Mouse (Mus musculus): ENCODE measurements around the gene Ghrhr. TPM values are rescaled to one million over a fixed set of nuclear protein-coding genes. Genes with fewer than 3 reads are reported as not detected.
A peak's percentile ranks its signal among the peaks of the same experiment; 100 is the strongest.

Ghrhr gene
- polyA plus RNA-seq, 1 experiment, result 0.04 TPM

DNA sequence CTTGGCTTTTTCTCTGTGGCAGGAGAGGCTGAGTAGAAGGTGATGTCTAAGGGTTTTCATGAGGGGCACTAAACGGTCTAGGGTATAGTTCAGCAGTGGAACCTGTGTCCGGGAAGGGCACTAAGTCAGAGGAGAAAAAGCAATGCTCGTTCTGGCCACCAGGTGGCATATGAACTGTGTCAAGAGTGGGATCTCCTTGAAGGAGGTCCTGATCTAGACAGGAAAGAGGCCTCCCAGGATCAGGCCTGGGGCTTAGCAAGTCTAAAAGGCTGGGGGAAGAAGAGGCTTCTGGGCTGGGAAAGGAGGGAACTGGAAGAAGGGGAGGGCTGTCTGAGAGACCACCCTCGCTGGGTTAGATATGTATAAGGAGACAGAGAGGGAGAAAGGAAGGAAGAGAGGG lies 16.4 kb downstream of the Ghrhr start:
- peak; percentile 40 to 88 for DNase-seq (ENCODE audit: extremely low spot score in 1 of 2, low spot score in 1 of 2)

DNA sequence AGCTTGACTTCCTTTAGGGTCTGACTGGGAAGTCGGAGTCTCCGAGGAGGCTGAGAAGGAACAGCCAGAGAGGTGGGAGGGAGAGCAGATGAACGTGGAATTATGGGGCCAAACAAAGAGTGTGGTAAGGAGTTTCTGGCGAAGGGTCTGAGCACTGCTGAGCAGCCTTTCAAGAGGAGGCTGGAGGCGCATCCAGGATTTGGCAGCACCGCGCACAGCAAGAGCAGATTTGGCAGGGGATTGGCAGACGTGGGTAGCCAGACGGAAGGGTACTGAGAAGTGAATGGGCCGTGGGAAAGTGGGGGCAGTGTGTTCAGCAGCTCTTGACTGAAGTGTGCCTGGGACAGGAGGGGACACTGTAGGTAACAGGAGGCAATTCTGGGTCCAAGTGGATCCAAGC lies 18.8 kb downstream of the Ghrhr start:
- peak; percentile 81 to 84 for DNase-seq (ENCODE audit: extremely low spot score in 1 of 2, low spot score in 1 of 2)

DNA sequence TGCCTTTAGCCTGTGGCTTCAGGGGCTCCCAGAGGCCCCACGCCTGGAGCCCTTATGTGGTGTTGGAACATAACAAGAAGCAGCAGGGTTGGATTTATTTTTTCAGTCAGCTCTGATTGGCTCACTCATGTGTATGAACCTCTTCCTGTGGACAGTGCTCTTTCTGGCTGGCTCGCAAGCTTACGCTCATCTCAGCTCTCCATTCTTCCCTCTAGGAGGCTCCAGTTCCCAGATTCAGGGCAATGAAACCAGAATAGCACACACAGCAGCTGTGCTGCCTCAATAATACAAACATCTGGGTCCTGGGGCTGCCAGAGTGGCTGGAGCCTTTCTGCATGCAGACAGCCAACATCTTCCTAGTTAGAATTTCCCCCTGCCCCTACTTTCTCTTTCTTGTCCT lies 20.1 kb downstream of the Ghrhr start:
- peak; percentile 61 to 69 for DNase-seq (ENCODE audit: extremely low spot score in 1 of 2, low spot score in 1 of 2)

DNA sequence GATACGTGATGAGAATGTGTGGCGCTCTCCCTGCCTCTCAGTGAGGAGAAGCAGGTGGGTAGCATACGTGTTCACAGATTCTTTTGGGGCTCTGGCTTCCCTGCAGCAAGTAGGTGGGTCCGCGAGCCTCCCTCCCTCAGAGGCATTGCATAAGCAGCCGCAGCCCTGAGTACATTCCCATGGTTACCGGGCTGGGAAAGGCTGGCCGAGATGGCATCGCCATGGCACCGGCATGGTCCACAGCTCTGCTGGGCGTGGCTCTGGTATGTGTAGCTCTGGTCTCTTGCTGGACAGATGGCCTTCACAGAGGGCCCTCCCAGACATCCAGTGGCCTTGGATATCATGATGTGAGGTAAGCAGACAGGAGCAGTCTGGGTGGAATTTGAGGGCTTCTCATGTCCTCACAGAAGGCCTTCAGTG lies 20.5 kb downstream of the Ghrhr start:
- DNase-seq (ENCODE audit: extremely low spot score in 1 of 2, low spot score in 1 of 2), result peak; percentile 86

DNA sequence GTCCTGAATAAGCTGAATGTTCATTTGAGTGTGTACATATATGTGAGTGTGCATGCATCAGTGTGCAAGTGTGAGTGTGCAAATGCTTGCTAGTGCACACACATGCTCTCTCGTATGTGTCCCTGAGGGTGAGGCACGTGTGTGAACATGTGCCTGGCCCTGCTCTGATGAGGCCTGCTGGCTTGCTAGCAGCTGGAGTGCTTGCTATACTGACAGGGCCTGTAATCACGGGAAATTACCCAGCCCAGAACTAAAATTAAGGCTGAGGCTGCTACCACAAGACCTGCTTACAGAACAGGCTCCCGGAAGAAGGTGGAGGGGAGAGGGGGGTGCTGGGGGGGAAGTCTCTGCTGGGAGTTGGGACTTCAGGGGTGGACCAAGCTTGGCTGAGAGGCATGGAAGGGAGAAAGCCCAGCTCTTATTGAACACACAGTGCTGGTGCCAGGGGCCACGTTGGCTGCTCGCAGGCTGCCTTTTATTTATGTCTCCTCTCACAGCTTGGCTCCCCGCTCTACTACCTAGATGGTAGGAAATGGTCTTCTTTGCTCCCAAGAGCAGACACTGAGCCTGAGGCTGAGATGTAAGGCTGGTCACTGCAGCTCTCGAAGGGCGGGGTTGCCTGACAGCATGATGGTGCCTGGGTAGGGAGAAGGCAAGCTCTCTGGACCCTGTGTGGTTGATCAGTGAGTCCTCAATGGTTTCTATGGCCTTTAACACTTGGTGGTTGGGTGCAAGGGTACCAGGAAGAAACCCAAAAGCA lies 23.0 kb downstream of the Ghrhr start:
- DNase-seq (ENCODE audit: extremely low spot score in 1 of 2, low spot score in 1 of 2), result no peak

DNA sequence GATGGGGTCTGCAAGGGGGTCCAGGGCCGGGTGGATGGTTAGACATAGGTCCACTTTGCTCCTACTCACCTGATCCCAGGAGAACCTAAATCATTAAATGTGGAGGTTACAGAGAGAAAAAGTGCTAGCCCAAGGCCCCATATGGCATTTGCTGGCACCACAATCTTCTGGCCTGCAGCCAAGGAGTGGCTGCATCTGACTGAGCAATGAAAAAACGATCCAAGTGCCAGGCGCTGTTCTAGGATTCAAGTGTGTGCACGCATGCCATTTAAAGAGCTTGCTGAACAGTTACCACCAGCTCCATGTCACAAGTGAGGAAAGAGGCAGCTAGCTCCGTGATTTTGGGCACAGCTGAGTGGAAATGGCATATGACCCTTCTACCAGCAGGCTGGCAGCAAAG lies 23.8 kb downstream of the Ghrhr start:
- peak; percentile 73 to 88 for DNase-seq (ENCODE audit: extremely low spot score in 1 of 2, low spot score in 1 of 2)

DNA sequence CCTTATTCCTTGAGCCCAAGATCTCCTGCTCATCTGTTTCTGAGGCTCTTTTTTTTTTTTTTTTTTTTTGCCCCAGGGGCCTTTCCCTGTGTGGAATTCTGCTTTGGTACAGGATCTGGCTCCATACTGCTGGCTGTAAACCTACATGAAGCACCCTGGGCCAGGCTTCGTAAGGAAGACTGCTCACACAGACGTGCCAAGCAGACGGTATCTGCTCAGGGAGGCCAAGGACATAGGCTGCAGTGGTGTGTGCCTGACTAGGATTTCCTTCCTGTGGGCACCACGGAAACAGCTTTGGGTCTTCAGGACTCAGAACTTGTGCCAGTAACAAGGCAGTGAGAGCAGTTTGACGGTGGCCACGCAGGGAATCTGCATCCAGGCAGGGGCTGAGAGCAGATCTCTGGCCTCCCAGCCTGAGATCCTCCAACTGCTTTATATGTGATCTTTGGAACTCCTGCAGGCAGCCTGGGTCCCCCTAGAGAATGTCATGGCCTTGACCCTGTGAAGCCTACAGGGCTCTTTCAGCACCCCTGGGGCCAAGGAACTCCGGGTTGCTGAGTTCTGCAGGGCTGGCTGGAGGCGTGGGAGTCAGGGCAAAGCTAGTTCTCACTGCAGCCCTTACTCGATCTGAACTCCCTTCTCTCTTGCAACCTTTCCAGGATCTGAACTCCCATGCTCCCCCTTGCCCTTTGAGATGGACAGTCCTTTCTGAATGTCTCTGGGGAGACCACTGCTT lies 26.1 kb downstream of the Ghrhr start:
- no peak for DNase-seq (ENCODE audit: extremely low spot score in 1 of 2, low spot score in 1 of 2)

DNA sequence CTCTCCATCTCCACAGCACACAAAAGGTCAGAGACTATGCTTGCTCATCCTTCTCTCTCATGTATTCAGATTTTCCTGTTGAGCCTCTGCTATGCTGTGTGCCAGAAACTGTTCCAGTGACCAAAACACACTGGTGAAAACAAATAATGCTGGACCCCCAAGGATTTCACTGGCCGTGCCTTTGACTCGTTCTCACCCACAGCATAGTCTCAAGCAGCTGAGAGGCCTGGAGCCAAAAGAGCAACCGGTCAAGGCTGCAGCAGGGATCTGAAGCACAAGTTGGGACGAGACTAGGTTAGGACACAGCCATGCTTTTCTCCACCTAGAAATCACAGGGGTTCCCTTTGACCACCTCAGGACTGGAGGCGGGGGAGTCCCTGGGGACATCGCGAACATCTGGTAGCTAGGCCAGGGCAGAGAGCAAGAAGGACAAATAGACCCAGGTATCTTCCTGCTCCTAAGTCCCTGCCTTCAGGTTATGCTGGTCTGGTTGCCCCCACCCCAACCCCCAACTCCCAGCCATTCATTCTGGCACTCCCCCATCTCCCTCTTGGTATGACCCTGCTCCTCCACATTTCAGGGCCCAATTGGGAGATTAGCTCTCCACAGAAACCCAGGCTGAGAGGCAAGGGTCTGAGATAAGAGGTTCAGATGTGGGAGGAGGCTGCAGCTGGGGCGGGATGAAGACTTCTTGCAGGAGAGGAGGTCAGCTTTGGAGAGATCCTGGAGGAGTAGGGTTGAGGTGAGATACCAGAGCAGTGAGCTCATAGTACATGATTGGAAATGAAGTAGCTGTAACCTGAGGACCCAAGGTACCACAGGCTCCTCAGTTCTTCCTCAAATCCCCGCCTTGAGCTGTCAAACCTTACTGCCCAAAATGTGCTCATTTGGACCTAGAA lies 27.6 kb downstream of the Ghrhr start:
- no peak for DNase-seq (ENCODE audit: extremely low spot score in 1 of 2, low spot score in 1 of 2)

DNA sequence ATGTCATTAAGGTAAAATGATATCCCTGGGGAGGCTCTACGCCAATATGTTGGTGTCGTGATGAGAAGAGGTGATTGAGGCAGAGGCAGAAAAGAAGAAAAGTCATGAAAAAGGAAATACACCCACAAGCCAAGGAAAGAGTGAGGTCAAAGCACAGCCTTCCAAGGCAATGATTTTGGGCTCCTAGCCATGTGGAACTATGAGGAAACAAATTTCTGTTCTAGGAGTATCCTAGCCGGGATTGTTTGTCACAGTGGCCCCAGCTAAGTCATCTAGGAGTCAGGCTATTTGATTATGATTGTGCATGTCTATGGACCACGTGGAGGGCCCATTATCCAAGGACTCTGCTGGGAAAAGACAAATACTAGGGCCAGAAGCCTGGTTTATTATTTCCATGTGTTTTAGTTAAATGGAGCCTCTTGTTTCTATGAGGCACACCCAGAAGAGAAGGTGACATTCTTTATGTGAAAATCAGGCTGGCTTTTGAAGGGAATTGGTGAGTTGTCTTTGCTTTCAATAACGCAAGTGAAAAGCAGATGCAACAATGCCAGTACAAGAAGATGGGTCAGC lies 28.4 kb downstream of the Ghrhr start:
- no peak for DNase-seq (ENCODE audit: extremely low spot score in 1 of 2, low spot score in 1 of 2)

DNA sequence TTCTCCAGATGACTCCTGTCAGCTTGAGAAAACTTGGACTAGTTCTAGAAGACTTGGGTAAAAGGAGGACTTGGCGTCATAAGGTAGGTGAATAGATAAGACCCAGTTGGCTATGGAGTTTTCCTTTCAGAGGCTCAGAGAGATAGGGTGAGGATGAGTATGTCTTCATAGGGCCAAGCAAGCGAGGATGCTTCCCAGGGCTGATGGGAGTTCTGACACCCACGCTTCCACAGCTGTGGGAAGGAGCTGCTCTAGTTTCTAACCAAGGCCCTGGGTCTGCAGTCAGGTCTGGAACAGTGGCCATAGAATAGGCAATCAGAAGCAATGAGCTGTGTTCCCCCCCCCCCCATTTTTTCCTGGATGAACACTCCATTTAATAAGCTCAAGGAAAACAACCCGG lies 31.2 kb downstream of the Ghrhr start:
- DNase-seq (ENCODE audit: extremely low spot score in 1 of 2, low spot score in 1 of 2), result no peak

DNA sequence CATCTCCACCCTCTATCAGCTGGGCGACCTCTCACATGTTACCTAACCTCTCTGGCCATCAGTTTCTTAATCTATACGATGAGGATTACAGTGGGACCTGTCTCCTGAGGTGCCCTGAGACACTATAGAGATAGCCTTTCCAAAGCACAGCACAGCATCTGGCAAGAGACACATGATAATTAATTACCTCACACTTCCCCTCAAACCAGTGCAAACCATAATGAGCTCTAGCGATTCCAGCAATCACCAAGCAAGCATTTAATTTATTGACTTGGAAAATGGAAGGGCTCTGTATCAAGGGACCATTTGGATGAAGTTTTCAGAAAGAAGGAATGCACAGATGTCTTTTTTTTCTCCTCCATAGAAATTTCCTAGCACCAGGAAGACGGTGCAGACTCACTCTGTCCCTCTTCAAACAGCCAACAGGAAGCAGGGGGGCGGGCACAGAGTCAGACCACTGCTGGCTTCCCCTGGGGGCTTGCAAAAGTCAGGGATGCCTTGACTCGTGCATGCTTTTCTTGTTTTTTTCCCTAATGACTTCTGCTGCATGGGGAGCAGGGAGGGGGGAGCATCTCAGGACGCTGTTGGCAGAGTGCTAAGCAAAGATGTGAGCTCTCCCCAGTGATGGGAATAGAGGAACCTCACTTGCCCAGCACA lies 34.2 kb downstream of the Ghrhr start:
- DNase-seq (ENCODE audit: extremely low spot score in 1 of 2, low spot score in 1 of 2), result no peak

DNA sequence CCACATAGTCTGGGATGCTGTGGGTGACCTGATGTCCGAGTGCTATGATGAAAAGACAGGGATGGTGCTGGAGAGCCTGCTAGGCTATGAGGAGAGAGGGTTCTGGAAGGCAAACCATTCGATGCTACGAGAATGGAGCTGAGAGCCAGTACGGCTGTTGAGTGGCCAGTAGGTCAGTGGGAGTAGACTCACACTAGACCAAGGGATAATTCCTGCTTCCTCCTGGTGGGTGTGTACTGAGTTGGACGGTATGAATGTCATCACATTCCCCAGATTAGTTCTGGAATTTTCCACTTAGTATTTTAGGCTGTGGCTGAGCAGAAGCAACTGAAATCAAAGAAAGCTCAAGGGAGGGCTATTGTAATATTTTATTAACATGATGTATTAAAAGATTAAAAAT lies 34.9 kb downstream of the Ghrhr start:
- no peak for DNase-seq (ENCODE audit: extremely low spot score in 1 of 2, low spot score in 1 of 2)

DNA sequence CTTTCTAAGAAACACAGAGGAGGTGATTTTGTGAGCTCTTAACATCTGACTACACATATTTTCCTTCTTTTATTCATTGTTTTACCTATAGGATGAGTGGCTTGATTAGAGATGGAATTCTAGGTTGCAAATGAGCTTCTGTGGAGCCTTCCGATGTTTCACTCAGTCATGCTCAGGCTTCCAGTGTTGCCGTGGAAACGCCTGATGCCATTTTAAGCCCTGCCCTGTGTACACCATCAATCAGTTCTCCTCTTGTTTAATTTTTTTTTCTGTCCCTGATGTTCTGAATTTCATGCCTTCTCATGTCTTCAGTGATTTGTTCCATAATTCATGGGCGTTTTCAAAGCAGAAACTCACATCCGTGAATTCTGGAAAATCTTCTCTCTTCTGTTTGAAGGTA lies 40.1 kb downstream of the Ghrhr start:
- DNase-seq (ENCODE audit: extremely low spot score in 1 of 2, low spot score in 1 of 2), result no peak

DNA sequence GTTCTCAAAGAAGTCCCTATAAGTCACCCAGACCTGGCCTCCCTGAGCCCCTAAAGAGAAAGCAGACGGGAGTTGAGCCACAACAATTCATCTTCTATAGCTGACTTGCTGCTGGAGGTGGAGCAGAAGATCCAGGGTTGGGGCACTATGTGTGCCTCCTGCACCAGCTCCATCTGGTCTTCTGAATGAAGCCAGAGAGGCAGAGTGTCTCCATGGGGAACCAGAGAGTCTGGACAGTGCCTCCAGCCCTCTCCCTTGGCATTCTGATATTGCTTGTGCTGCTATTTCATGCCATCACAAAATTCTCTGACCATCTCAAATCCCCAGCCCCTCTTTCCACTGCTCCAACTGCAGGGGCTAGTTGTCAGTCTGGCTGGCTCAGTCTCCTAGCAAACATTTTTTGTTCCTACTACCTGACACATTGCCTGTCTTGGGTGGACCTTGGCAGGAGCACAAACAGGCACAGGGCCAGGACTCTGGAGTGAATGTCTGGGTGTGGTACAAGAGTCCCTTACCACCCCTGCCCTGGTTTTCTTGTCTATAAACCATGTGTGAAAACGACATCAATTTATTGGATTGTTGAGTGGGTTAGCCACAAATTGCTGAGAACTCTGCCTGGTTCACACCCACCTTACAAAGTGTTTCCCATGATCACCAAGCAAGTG lies 42.8 kb downstream of the Ghrhr start:
- DNase-seq (ENCODE audit: extremely low spot score in 1 of 2, low spot score in 1 of 2), result no peak

DNA sequence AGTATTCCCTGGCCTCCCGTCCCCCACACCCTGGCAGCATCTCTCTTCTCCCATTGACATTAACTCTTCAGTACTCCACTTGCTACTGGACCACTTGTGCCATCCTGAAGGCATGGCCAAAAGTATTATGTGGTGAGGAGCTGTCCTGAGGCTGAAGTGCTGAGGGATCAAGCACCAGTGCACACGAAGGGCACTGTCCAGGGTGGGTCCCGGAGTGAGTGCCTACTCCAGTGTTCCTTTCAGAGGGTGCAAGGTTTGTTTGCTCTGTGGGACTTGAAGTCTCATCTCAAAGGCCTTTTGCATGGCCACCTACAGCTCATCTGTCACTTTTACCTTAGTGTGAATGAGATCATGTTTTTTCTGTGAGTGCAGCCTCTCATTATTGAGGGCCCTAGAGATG lies 44.3 kb downstream of the Ghrhr start:
- DNase-seq (ENCODE audit: extremely low spot score in 1 of 2, low spot score in 1 of 2), result no peak

DNA sequence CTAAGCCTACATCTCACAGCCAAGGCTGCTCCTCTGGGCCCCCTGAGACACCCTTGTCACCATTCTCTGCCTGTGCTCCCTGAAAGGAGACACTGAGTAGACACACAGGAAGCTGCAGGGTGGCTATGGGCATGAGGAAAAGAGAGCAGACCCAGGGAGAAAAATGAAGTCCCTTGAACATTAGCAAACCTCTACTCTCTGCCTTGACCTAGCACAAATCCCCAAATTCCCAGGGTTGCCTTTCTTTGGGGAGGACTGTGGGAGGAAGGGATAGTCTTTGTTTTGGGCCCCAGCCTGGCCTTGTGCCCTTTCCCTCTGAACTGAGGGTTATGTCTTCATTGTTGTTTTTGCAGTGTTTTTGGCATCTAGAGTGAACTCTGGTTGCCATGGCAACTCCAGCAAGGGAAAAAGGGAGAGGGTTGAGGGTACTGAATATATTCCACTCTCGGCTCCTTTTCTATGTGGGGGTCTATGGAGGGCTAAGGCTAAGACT lies 44.8 kb downstream of the Ghrhr start:
- peak in 1 of 2 experiments; percentile 50 for DNase-seq (ENCODE audit: extremely low spot score in 1 of 2, low spot score in 1 of 2)

DNA sequence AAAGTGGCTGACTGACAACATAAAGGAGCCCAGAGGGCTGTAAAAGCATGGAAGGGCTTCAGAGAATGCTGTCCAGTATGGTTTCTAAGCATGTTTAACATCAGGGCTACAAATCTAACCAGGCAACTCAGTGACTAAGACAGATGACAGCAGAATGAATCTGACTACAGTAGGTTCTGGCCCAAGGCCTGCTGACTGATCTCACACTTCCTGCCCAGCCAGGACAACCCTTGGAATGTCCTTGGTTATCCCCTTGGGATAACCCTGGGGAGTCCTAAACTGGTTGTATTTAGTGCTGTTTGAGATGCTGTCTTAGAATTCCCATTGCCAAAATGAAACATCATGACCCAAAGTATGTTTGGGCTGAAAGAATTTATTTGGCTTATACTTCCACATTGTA lies 56.0 kb downstream of the Ghrhr start:
- DNase-seq (ENCODE audit: extremely low spot score in 1 of 2, low spot score in 1 of 2), result no peak

DNA sequence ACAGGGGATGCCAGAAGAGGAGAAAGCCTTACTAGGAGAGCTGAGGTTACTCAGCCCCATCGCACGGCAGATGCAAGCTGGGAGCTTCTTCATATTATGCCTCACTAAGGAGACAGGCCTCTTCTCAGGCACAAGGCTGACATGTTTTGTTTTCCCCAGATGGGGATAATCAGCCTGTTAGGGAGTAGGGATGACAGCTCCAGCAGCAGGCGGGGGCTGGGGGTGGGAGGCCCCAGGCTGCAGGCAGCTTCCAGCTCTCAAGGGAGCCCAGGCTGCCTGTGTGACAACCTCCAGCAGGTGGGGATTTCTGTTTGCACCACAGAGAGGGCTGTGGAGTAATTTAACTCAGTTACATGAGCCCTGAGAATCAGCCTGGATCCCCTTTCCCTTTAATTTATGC lies 58.3 kb downstream of the Ghrhr start:
- peak; percentile 54 to 63 for DNase-seq (ENCODE audit: extremely low spot score in 1 of 2, low spot score in 1 of 2)

DNA sequence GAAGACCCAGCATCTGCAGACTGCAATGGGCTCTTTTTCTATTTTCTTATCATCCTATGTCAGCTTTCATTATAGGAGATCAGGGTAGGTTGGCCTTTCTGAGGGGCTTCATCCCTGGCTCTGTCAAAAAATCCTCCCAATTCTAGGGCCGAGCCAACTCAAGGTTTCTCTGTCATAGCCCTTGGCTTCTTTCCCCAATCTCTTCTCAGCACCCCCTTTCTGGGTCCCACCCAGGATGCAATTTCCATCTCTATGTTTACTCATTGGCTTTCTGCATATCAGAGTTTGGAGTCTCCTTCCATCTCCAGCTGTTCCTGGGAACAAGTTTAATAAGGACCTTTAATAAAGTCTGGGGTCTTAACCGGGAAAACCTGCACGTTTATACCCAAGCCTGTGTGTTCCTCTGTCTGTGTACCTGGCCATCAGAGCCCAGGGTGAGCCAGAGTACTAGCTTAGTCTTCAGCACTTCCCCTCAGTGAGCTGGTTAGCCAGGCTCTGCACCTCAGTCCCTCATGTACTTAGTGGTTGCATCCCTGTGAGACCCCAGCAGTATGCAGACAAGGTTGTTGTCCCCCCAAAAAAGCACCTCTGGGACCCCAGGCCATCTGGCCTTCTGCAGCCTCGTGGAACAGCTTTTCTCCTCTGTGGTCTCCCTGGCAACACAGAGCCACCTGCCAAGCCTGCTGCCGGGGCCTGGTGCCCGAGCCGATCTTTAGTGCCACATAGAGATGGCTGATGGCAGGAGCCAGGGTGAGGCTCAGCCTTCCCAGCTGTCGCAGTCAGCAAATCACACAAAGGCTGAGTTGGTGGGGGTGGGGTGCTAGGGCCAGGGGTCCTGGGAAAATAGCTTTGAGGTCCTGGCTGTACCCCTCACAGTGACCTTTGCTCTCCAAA lies 59.4 kb downstream of the Ghrhr start:
- peak in 1 of 2 experiments; percentile 60 for DNase-seq (ENCODE audit: extremely low spot score in 1 of 2, low spot score in 1 of 2)
